Mouse (Mus musculus): ENCODE measurements around the gene Troap. TPM values are rescaled to one million over a fixed set of nuclear protein-coding genes. Genes with fewer than 3 reads are reported as not detected.

Troap gene
- polyA plus RNA-seq, 1 experiment from 2014 or later = 24.2 TPM

DNA sequence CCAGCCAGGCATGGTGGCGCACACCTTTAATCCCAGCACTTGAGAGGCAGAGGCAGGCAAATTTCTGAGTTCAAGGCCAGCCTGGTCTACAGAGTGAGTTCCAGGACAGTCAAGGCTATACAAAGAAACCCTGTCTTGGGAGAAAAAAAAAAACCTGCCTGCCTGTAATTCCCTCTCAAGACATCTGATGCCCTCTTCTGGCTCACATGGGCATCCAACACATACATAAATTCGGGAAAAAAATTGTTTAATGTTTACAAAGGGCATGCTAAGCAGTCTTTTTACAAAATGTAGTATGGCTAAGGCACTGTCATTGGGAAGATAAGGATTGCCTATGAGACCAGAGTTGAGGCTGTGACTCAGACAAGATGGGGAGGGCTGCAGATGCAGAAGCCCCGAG lies 5.4 kb downstream of the Troap start:
- no peaks in the 10 kb centered on the region for H3K9me3 ChIP-seq
- no peak overlapping the region for H3K4me2 ChIP-seq (replicated peaks)
- H3K4me3 ChIP-seq = no peak overlapping the region
- no peak for ATAC-seq (ENCODE audit: low FRiP score, low read depth)
- H3K9ac ChIP-seq = no peak overlapping the region
- peaks cover 48% of the 10 kb centered on the region for H3K36me3 ChIP-seq
- H3K27me3 ChIP-seq (replicated peaks) = peaks cover 19% of the 10 kb centered on the region
- WGBS = 94% methylated on average over 3 of the region's 3 CpGs
- no peak overlapping the region for H3K27ac ChIP-seq
- H3K4me1 ChIP-seq = peaks cover 22% of the 10 kb centered on the region

DNA sequence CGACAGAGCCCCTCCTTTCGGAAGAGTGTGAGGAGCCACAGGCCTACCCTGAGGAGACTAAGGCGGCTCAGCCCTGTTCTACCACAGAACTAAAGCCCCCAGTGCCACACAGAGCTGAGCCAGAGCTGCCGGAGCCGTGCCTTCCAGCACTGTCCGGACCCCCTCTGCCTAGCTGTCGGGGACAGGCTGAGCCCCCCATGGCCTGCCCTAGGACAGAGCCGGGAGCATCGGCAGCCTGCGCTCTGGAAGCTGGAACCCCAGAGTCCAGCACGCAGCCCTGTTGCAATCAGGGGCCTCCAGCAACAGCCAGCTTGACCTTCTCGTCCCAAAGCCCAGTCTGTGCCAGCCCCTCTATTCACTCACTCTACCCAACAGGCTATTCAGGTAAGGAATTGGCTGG lies 7.9 kb downstream of the Troap start:
- H3K27me3 ChIP-seq (replicated peaks) = peaks cover 44% of the 10 kb centered on the region
- no peak overlapping the region for H3K9ac ChIP-seq
- H3K4me2 ChIP-seq (replicated peaks) = no peak overlapping the region
- H3K27ac ChIP-seq = no peak overlapping the region
- peaks cover 12% of the 10 kb centered on the region; the same call in 1 of the 2 replicates for H3K4me1 ChIP-seq
- ATAC-seq (ENCODE audit: low FRiP score, low read depth) = no peak
- 95% methylated on average over 12 of the region's 12 CpGs for WGBS
- H3K9me3 ChIP-seq = no peaks in the 10 kb centered on the region
- H3K4me3 ChIP-seq = no peak overlapping the region
- peaks cover 45% of the 10 kb centered on the region for H3K36me3 ChIP-seq

DNA sequence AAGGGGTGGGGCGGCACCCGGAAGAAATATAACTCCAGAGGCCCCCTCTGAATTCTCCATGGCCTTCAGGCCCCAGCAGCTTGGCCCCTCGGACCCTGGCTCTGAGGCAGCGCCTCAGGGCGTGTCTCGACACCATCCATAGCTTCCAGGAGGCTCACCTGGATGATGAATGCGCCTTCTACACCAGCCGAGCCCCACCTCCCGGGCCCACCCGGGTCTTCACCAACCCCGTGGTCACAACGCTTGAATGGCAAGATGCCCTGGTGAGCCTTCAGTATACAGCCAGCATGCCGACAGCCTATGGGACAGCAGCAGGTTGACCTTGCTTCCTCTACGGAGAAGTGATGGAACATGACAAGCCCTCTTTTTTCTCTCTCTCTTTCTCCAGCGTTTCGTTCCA lies 8.5 kb downstream of the Troap start:
- Histone ChIP-seq H3K4me1 (0 out of 2 replicates have a peak, but pooled peaks cover 8% of the 10 kb centered on the region), H3K9ac (no peak overlapping the region), H3K4me2 (replicated peaks) (no peak overlapping the region), H3K36me3 (peaks cover 40% of the 10 kb centered on the region), H3K9me3 (no peaks in the 10 kb centered on the region), H3K4me3 (no peak overlapping the region), H3K27me3 (replicated peaks) (peaks cover 49% of the 10 kb centered on the region), H3K27ac (no peak overlapping the region)
- ATAC-seq (ENCODE audit: low FRiP score, low read depth) = no peak
- 93% methylated on average over 16 of the region's 16 CpGs for WGBS

DNA sequence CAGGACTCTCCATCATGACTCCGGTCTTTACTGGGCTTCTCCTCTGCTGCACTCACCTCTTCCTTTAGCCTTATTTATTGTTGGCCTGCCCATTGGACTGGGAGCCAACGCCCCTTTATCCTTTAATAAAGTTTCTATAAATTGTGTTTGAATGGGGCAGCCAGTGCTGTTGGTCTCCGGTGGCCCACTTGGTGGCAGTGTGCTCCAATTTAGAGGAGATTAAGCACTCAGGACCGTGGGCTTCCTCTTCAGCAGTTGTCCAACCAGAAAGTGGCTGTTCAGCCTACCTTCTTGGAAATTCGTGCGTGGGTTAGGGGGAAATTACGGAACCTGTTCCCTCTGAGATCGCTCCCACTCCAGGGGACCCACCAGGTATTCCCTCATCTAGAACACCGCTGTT lies 8.9 kb downstream of the Troap start:
- Histone ChIP-seq H3K36me3 (peaks cover 36% of the 10 kb centered on the region), H3K27me3 (replicated peaks) (peaks cover 54% of the 10 kb centered on the region), H3K4me1 (peaks cover 8% of the 10 kb centered on the region; the same call in 1 of the 2 replicates), H3K4me3 (no peak overlapping the region), H3K9ac (no peak overlapping the region), H3K4me2 (replicated peaks) (no peak overlapping the region), H3K9me3 (no peaks in the 10 kb centered on the region), H3K27ac (no peak overlapping the region)
- 69% methylated on average over 9 of the region's 9 CpGs for WGBS
- no peak for ATAC-seq (ENCODE audit: low FRiP score, low read depth)

DNA sequence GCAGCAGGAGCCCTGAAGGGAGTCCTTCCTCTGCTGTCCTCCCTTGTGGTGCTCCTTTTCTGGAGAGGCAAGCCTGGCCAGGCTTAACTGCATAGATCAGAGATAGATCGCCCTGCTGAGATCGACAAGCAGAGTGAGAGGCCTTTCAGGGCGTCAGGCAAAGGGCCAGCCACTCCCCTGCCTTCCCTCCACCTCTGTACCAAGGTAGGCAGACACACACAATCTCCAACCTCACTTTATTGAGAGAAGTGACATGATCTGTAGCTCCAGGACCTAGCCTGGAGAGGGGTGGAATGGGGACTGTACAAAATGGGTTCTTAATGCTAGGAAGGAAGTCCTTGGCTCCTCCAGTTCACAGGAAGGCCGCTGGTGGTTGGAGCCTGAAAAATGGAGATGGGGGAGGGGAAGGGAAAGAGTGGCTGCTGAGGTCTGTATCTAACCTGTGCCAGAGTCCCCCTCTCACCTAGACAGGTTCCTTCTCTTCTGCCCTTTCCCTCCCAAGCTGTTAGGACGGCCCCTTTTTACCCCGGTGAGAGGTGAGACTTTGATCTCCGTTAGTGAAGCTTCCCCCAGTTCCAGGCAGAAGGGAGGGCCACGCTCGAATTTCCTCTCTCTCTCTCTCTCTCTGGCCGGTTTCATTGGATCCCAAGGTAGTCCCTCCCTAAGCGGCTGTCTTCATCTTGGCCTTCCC lies 9.6 kb downstream of the Troap start:
- Histone ChIP-seq H3K4me3 (no peak overlapping the region), H3K27me3 (replicated peaks) (peaks cover 60% of the 10 kb centered on the region), H3K9ac (no peak overlapping the region), H3K9me3 (no peaks in the 10 kb centered on the region), H3K4me2 (replicated peaks) (0 out of 2 replicates have a peak overlapping the region, but pooled peaks have one; percentile 10), H3K27ac (no peak overlapping the region), H3K4me1 (peaks cover 12% of the 10 kb centered on the region), H3K36me3 (peaks cover 30% of the 10 kb centered on the region)
- 5% methylated on average over 11 of the region's 11 CpGs for WGBS
- ATAC-seq (ENCODE audit: low FRiP score, low read depth) = no peak

DNA sequence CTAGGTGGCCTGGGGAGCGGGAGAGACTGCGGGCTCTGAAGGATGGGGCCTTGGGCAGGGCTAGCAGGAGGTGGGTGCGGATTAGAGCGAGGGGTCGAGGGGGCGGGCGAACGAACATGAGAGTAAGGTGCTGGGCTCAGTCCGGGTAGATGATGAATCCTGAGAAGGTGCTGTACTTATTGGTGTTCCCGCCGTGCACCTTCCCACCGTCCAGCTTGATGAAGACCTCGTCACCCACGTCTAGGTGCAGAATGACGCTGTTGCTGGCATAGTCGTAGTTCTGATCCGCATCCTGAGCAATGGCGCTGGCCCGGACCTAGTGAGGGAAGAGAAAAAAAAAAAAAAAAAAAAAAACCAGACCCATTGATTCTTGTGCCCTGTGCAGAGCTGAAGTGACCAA lies 10.2 kb downstream of the Troap start:
- H3K9me3 ChIP-seq = no peaks in the 10 kb centered on the region
- peaks cover 15% of the 10 kb centered on the region for H3K4me1 ChIP-seq
- no peak overlapping the region for H3K27ac ChIP-seq
- H3K4me3 ChIP-seq = no peak overlapping the region
- peaks cover 30% of the 10 kb centered on the region for H3K36me3 ChIP-seq
- peaks cover 66% of the 10 kb centered on the region for H3K27me3 ChIP-seq (replicated peaks)
- H3K4me2 ChIP-seq (replicated peaks) = 0 out of 2 replicates have a peak overlapping the region, but pooled peaks have one; percentile 10
- ATAC-seq (ENCODE audit: low FRiP score, low read depth) = no peak
- H3K9ac ChIP-seq = no peak overlapping the region
- WGBS = 9% methylated on average over 19 of the region's 19 CpGs

DNA sequence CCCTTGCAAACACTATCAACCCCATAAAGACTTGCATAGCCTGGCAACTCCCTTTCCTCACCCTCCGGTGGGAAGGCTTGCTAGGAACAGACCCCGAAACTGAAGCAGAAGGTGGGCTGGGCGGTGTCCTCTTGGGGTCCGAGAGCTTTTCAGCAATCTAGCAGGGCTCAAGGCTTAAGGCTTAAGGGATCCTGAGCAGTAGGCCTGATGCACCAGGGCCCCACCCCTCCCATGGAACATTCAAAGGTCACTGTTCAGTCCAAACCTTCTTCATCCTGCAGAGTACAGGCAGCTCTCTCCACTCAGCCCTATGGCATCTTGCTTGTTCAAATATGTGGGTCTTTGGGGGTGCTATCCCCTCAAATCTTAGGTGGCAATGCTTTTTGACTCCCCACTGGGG lies 11.6 kb downstream of the Troap start:
- H3K4me3 ChIP-seq = no peak overlapping the region
- H3K27ac ChIP-seq = no peak overlapping the region
- 71% methylated on average over 4 of the region's 4 CpGs for WGBS
- H3K9ac ChIP-seq = no peak overlapping the region
- no peak overlapping the region for H3K4me2 ChIP-seq (replicated peaks)
- H3K9me3 ChIP-seq = no peaks in the 10 kb centered on the region
- ATAC-seq (ENCODE audit: low FRiP score, low read depth) = no peak
- peaks cover 80% of the 10 kb centered on the region for H3K27me3 ChIP-seq (replicated peaks)
- peaks cover 26% of the 10 kb centered on the region for H3K4me1 ChIP-seq
- H3K36me3 ChIP-seq = peaks cover 18% of the 10 kb centered on the region

DNA sequence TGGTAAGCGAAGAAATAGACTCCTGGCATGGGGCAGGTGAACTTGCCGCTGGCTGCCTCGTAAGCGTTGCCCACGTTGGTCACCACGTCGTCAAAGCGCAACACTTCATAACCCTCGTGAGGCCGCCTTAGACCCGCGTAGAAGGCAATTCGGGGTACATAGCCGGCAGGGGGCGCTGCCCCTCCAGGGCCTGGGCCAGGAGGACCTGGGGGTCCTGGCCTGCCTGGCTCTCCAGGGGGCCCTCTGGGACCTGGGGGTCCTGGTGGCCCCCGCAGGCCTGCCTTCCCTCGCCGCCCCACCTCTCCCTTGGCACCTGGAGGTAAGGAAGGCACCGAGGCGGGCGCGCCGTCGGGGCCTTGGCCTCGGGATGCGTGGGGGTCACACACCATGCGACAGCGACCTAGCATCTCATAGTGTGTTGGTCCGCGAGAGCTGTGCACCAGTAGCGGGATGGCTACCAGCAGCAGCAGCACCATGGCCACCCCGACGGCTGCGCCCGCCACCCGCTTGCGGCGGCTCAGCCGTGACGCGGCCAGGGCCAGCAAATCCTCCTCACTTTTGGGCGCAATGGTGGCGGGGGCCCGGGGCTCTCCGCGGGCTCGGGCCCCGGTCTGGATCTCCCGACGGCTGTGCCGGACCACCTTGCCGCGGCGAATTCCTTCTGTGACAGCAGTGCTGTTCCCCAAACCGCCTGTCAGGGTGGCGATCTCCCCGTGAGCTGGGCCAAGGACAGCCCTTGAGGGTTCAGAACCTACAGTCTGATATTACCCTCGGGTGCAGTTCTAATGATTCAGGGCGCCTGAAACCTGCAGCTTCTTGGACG lies 13.1 kb downstream of the Troap start, which contains the start of gene C1ql4:
Gene C1ql4 (minus strand): TSS at position 565 of the 823 bp plus-strand sequence.
- H3K9ac ChIP-seq = peak within 1 kb of the TSS; percentile 29; the same call in 1 of the 2 replicates
- 8% methylated on average over 60 of the region's 60 CpGs for WGBS
- no peaks in the 10 kb centered on the region for H3K9me3 ChIP-seq
- H3K4me1 ChIP-seq = peaks cover 26% of the 10 kb centered on the region
- peak within 1 kb of the TSS; percentile 22; the same call in 1 of the 2 replicates for H3K4me3 ChIP-seq
- peaks cover 7% of the 10 kb centered on the region for H3K36me3 ChIP-seq
- H3K4me2 ChIP-seq (replicated peaks) = peak within 1 kb of the TSS; percentile 51
- peaks cover 85% of the 10 kb centered on the region for H3K27me3 ChIP-seq (replicated peaks)
- peak; percentile 27; the same call in 1 of the 2 replicates for ATAC-seq (ENCODE audit: low FRiP score, low read depth)
- no peak within 1 kb of the TSS for H3K27ac ChIP-seq

DNA sequence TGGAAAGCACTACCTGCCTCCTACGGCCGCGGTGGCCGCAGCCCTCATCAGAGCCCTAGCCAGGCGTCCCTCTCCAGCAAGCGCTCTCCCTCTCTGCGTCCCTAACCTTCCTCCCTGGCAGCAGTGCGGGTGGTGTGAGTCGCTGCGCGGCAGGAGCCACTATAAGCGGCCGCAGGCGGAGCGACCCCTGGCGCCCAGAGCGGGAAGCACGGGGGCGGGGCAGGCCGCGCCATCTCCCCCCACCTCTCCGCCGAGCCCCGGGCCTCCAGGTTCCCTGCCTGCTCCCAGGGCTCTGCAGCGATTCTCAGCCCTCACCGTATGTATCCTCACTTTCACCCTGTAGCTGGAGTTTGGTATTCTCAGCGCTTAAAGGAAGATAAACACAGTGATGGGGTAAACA lies 13.9 kb downstream of the Troap start:
- Histone ChIP-seq H3K4me1 (peaks cover 32% of the 10 kb centered on the region), H3K36me3 (no peaks in the 10 kb centered on the region), H3K27ac (no peak overlapping the region), H3K9me3 (no peaks in the 10 kb centered on the region), H3K4me2 (replicated peaks) (peak overlapping the region; percentile 51), H3K9ac (peak overlapping the region; percentile 29; the same call in 1 of the 2 replicates), H3K4me3 (peak overlapping the region; percentile 22; the same call in 1 of the 2 replicates), H3K27me3 (replicated peaks) (peaks cover 84% of the 10 kb centered on the region)
- peak; percentile 74; the same call in 1 of the 2 replicates for ATAC-seq (ENCODE audit: low FRiP score, low read depth)
- under 1% methylated on average over 27 of the region's 27 CpGs for WGBS

DNA sequence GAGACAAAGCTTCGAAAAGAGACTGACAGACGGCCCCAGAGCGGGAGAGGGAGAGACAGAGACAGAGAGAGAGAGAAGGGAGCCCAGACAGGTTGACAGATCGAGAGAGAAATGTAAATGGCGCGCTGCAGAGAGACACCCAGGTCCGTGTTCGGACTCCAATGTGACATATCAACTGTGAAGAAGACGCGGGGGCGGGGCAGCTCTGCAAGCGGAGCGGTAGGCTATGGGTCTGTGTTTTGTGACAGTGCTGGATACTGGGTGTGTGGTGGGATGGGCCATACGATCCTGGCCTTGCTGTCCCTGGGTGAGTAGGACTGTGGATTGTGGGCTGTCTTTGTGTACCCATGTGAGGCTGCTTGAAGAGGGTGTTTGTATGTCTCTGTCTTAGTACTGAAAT lies 14.7 kb downstream of the Troap start:
- H3K27ac ChIP-seq = no peak overlapping the region
- H3K9ac ChIP-seq = 0 out of 2 replicates have a peak overlapping the region, but pooled peaks have one; percentile 18
- H3K4me3 ChIP-seq = no peak overlapping the region
- H3K4me1 ChIP-seq = peaks cover 39% of the 10 kb centered on the region
- peaks cover 77% of the 10 kb centered on the region for H3K27me3 ChIP-seq (replicated peaks)
- peak overlapping the region; percentile 51 for H3K4me2 ChIP-seq (replicated peaks)
- no peaks in the 10 kb centered on the region for H3K36me3 ChIP-seq
- ATAC-seq (ENCODE audit: low FRiP score, low read depth) = no peak
- H3K9me3 ChIP-seq = no peaks in the 10 kb centered on the region
- WGBS = 6% methylated on average over 14 of the region's 14 CpGs

DNA sequence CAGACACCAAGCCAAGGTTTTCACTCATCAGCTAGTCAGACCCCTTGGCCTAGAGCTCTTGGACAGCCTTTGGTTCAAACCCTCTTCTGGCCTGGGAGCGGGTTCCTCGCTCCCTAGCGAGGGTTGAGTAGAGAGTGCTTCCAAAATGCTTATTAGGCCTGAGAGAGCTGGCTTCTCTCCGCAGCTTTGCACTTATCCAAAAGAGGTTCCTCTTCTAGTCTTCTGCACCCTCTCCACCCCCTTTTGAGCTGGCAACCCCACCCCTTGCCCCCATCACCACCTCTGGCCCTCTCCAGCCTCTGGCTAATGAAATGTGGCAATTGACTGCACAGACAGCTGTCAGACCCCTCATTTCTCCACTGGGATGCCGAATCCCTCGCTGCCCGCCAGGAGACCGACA lies 18.5 kb downstream of the Troap start, which contains the start of gene Dnajc22:
Gene Dnajc22 (plus strand): TSS at position 301 of the 400 bp plus-strand sequence.
- Histone ChIP-seq H3K4me3 (peak within 1 kb of the TSS; percentile 23), H3K36me3 (no peaks in the 10 kb centered on the region), H3K4me1 (peaks cover 71% of the 10 kb centered on the region), H3K27me3 (replicated peaks) (peaks cover 75% of the 10 kb centered on the region), H3K4me2 (replicated peaks) (peak within 1 kb of the TSS; percentile 69), H3K9me3 (no peaks in the 10 kb centered on the region), H3K27ac (0 out of 2 replicates have a peak within 1 kb of the TSS, but pooled peaks have one; percentile 21), H3K9ac (peak within 1 kb of the TSS; percentile 41)
- WGBS = 16% methylated on average over 8 of the region's 8 CpGs
- ATAC-seq (ENCODE audit: low FRiP score, low read depth) = no peak

Data from neural tube, embryonic 12.5 days (tissue).